Mouse (Mus musculus) thymus, postnatal 10 days (tissue): ENCODE data around the gene Sema4a.

ENCODE experiments used
- DNase-seq, 2 experiments: peaks; one replicate each; pipeline ENCODE4 v3.0.0; 2021; ENCODE audit warnings: low spot score in 2 of 2

The Sema4a gene

GRCm38 (mm10) chr3:88486043-88486442, 25.1 kb upstream of the Sema4a start:
- no peak for DNase-seq

DNA sequence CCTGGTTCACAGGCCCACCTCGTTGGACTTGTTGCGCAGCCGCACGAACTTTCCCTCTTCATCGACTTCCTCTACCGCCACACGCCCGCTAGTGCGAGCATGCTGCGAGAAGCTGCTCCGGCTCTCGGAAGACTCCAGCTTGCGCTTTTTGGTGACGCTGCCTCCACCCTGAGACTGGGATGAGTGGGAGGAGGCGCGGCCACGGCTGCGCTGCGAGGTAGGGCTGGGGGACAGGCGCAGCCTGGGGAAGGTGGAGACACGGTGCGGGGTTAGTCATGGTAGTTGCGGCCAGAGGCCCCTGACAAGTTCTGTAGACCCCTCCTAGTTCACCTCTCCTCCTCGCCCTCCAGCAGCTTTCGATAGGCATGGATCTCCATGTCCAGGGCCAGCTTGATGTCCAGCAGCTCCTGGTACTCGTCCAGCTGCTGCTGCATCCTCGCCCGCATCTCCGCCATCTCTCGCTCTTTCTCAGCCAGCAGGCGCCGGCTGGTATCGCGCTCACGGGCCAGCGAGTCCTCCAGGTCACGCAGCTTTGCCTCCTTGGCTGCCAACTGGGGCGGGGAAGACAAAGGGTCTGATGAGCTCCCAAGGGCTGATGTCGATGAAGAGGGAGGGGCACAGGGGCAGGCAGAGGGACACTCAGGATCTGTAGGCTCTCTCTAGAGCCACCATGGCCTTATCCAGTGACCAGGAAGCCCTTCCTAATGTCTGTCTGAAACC, 23.8 kb upstream of the Sema4a start:
- peak; percentile 24 to 45 for DNase-seq

DNA sequence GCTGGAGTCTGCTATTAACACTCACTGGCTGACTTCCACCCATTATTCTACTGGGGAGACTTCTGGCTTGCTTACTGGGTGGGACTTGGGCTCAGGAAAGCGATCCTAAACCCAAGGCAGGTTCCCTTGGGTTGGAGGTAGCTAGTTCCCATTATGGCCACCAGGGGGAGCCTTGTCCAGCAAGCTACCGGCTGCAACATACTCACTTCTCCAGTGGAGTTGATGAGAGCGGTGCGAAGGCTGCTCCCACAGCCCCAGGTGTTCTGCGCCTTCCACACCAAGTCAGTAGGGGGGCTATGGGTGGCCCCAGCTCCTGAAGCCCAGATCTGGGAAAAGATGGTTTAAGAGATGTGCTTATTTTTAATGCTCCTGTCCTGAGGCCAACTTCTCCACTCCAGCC, 22.6 kb upstream of the Sema4a start:
- DNase-seq: peak; percentile 67 to 83

- no peak for DNase-seq
Measured at GRCm38 (mm10) chr3:88483141-88483540, 22.2 kb upstream of the Sema4a start.

- DNase-seq: no peak
Measured at GRCm38 (mm10) chr3:88482336-88482735, 21.4 kb upstream of the Sema4a start.

- no peak for DNase-seq
Measured at GRCm38 (mm10) chr3:88481372-88482040, 20.5 kb upstream of the Sema4a start.

- no peak for DNase-seq
Measured at GRCm38 (mm10) chr3:88480679-88481078, 19.7 kb upstream of the Sema4a start.

DNA sequence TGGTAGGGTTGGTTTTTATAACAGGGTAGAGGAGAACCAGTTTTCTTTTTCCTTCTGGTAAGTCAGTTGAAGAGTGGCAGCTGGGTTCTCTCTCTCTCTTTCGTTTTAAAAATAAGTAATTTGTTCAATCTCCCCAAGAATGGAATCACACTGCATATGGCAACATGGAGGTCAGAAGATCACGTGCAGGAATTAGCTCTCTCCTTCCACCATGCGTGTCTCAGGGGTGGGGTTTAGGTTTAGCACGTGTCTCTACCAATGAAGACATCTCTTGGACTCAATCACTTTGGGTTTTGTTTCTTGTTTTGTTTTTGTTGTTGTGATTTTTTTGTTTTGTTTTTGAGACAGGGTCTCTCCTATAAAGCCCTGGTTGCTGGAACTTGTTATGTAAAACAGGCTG, 18.8 kb upstream of the Sema4a start:
- no peak for DNase-seq

DNA sequence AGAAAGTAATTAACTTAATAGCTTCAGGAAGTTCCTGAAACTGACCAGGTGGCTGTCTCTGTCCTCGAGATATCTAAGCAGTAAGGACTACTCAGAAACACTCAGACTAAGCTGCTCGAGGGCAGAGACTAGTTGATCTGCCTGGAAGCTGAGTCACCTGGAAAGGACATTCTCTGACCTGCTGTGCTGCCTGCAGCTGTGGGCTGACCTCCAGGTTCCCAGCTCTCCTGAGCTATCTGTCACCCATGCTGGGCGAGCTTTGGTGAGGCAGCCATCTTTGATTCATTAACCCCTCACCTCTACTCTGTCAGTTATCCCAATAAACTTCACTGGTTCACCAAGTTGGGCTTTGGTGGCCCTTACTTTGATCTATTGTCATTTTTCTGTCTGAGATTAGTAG, 18.2 kb upstream of the Sema4a start:
- no peak for DNase-seq

DNA sequence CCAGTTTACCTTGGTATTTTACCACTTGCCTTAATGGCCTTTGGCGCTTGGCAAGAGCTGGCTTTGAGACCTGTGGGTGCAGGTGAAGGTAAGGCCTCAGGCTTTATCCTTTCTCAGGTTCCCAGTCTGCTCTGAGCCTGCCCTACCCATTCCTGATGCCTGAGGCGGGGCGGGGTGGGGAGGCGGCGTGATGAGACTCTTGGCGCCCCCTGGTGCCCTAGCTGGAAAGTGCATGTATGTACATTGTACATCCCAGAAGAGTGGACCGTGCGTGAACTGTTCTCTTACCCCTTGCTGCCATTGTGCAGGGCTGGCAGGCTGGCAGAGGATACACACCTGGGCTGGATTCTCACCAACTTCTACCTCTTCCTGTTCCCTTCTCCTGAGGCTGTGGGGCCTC, 16.8 kb upstream of the Sema4a start:
- DNase-seq: peak; percentile 48 to 83

- no peak for DNase-seq
Measured at GRCm38 (mm10) chr3:88476403-88476802, 15.4 kb upstream of the Sema4a start.

GRCm38 (mm10) chr3:88473571-88473970, 12.6 kb upstream of the Sema4a start:
- no peak for DNase-seq

- no peak for DNase-seq
Measured at GRCm38 (mm10) chr3:88473020-88473419, 12.0 kb upstream of the Sema4a start.

- DNase-seq: no peak
Measured at GRCm38 (mm10) chr3:88470943-88471479, 10.0 kb upstream of the Sema4a start.

GRCm38 (mm10) chr3:88469466-88469865, 8.5 kb upstream of the Sema4a start:
- DNase-seq: no peak

- DNase-seq: peak; percentile 74 to 95
Measured at GRCm38 (mm10) chr3:88467116-88467824, 6.3 kb upstream of the Sema4a start.

DNA sequence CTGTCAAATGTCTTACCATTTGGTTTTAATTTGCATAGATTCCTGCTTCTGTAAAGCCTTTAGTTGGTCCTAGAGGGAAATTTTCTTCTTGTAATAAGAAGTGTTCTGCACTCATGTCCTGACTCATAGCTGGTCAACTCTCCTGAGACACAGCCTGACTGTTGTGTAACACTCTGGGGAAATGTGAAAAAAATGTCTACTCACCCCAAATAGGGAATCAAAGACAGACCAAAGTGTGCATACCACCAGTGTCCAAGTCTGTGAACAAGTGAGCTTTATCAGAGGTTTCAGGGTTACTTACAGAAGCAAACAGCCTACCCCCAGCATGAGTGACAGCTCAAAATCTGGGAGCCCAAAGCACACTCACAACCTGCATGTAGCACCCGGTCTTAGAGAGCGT, 4.1 kb upstream of the Sema4a start:
- DNase-seq: no peak

- no peak for DNase-seq
Measured at GRCm38 (mm10) chr3:88464425-88464824, 3.4 kb upstream of the Sema4a start.

DNA sequence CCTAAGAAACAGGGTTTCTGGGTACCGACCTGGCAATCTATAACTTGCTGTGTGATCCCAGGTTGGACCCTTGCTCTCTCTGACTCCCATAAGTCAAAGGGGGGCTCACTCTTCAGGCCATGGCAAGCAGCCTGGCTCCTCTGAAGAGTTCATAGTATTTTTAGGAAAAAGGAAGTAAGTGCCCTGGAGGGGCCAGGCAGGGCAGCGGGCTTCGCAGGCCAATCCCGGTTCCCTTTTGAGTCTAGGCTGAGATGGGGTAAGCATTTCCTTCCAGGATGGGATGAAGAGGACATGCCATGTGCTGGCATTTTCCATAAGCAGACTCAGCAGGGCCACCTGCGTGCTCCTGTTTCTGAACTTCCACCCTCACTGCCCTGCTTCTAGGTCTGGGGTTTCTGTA, 953 bp downstream of the Sema4a start:
- DNase-seq: no peak

DNA sequence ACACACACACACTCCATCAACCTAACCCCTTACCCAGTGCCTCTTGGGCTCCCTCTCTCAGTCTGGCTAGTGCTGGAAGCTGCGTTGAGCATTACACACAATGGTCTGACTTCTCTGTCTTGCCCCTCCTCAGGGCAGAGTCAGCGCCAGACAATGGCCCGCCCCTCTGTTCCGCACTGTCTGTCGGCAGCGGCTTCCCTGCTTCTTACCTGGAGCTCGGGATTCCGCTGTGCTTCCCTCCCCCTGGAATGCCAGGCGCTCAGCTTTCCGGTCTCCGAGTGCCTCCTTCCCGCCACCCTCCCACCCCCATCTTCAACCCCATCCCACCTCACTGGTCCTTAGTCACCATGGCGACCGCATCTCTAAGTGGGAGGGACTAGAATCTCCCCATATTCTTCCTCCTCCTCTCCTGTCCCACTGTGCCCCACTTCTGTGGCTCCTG, 2.2 kb downstream of the Sema4a start:
- DNase-seq: no peak

- DNase-seq: no peak
Measured at GRCm38 (mm10) chr3:88456746-88457532, 4.0 kb downstream of the Sema4a start.

- no peak for DNase-seq
Measured at GRCm38 (mm10) chr3:88456313-88456712, 4.7 kb downstream of the Sema4a start.
